Mouse (Mus musculus) midbrain, embryonic 15.5 days (tissue): ENCODE results near the gene Fbxw11. TPM values are rescaled to one million over a fixed set of nuclear protein-coding genes. Genes with fewer than 3 reads are reported as not detected.
"Not testable (repeated sequence)": the region's sequence is repeated elsewhere in the genome, so short reads cannot be mapped to it uniquely, and the experiment has no call there.

Experiments used
- ATAC-seq: fragments of 200-750 bp; cut with Nextera tagmentation; replicated peaks from 2 replicates; pipeline ENCODE4 v1.8.0; 2017; ENCODE audit warnings: moderate TSS enrichment
- H3K27ac ChIP-seq: fragments of 300-500 bp; sonication (generic); 2 replicates; pipeline ENCODE4 v1.5.1; 2015; ENCODE audit warnings: mild to moderate bottlenecking, inconsistent platforms
- H3K27me3 ChIP-seq: fragments of 300-500 bp; sonication (generic); replicated peaks from 2 replicates; pipeline ENCODE4 v1.6.1; 2015; ENCODE audit warnings: inconsistent platforms
- H3K36me3 ChIP-seq: fragments of 300-500 bp; sonication (generic); replicated peaks from 2 replicates; pipeline ENCODE4 v1.6.1; 2015; ENCODE audit warnings: inconsistent platforms
- H3K4me1 ChIP-seq: fragments of 300-500 bp; sonication (generic); 2 replicates; pipeline ENCODE4 v1.6.1; 2015; ENCODE audit warnings: inconsistent platforms
- H3K4me2 ChIP-seq: fragments of 300-500 bp; sonication (generic); 2 replicates; pipeline ENCODE4 v1.6.1; 2015; ENCODE audit warnings: inconsistent platforms, mild to moderate bottlenecking, moderate library complexity
- H3K4me3 ChIP-seq: fragments of 300-500 bp; sonication (generic); 2 replicates; pipeline ENCODE4 v1.5.1; 2015; ENCODE audit warnings: mild to moderate bottlenecking, inconsistent platforms
- H3K9ac ChIP-seq: fragments of 300-500 bp; sonication (generic); 2 replicates; pipeline ENCODE4 v1.6.1; 2015; ENCODE audit warnings: mild to moderate bottlenecking, inconsistent platforms
- H3K9me3 ChIP-seq: fragments of 300-500 bp; sonication (generic); 2 replicates; pipeline ENCODE4 v1.6.1; 2016; ENCODE audit warnings: inconsistent platforms
- WGBS: fragments of 180-500 bp; shearing (Covaris S2); methylation state at CpG from one replicate; pipeline ENCODE4 v1.1.7; 2015; ENCODE audit warnings: mixed read lengths; 5-methylcytosine and 5-hydroxymethylcytosine counted together
- polyA plus RNA-seq: library from polyadenylated mRNA; unstranded; fragments of >200 nt; fragmentation: Nextera tagmentation; extraction: Ambion mirVana; gene quantifications from 2 replicates; pipeline ENCODE4 v1.2.1, GENCODE M21; 2015

Fbxw11 gene
- polyA plus RNA-seq, 1 experiment from 2014 or later = 126 TPM

DNA sequence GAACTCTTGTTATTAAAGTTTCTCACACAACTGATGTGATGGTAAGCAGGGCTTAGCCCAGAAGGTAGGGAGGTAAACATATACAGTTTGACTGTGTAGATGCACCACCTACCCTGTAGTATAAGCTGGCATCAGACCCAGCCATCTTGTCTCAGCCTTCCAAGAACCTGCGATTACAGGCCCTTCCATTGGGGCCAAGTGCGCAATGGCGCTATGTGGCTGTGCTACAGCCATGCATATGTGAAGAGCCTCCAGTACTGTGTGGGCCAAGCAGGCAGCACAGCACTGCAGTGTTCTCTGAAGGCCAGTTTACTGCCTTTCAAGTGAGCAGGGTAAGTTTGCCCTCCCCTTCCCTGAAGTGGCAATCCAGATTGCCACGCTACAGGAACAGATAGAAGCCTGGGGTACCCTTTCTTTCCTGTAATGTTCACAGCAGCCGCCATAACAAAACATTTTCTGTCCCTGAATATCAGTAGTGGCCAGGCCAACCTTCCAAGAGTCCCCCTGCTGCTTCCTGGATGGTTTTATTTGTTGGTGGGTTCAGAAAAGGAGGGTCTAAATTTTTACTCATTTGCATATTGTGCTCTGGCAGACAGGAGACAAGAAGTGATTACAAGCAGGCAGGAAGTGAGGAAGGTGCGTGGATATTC lies 61.8 kb downstream of the Fbxw11 start:
- H3K27ac ChIP-seq = no peak overlapping the region
- H3K4me3 ChIP-seq = no peak overlapping the region
- 81% methylated on average over 6 of the region's 6 CpGs for WGBS
- peaks cover 17% of the 10 kb centered on the region; the same call in 1 of the 2 replicates for H3K4me1 ChIP-seq
- ATAC-seq = no peak
- no peaks in the 10 kb centered on the region for H3K36me3 ChIP-seq
- H3K9ac ChIP-seq = no peak overlapping the region
- no peaks in the 10 kb centered on the region for H3K27me3 ChIP-seq
- H3K4me2 ChIP-seq = no peak overlapping the region
- H3K9me3 ChIP-seq = no peaks in the 10 kb centered on the region

DNA sequence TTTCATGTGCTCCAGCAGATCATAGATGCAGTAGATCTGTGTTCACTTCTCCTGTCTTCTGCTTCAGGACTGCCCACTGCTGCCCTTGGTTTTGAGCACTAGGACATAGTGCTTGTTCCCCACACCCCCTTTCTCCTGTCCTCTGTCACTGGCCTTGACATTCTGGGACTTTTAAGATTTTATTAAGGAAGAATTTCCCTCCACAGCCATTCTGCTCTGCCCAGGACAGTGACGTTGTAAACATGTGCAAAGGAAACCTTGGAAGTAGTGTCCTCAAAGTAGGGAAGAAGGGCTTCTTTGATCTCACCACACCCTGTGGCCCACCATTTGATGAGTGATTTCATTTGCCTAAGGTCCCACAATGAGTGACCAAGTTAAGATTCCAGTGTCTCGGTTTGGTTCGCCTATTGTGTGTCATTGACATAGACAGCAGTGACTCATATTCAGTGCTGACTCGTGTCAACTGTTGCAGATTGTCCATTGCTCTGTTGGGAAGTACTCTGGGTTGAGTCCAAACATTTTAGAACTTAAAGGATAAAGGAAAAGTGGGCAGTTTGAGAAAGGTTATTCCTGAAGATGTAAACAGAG lies 64.0 kb downstream of the Fbxw11 start:
- Histone ChIP-seq H3K4me2 (no peak overlapping the region), H3K36me3 (no peaks in the 10 kb centered on the region), H3K27me3 (no peaks in the 10 kb centered on the region), H3K9me3 (no peaks in the 10 kb centered on the region), H3K4me1 (peaks cover 12% of the 10 kb centered on the region; the same call in 1 of the 2 replicates), H3K27ac (no peak overlapping the region), H3K4me3 (no peak overlapping the region), H3K9ac (no peak overlapping the region)
- 85% methylated on average over 4 of the region's 4 CpGs for whole genome bisulfite sequencing
- no peak for ATAC-seq

DNA sequence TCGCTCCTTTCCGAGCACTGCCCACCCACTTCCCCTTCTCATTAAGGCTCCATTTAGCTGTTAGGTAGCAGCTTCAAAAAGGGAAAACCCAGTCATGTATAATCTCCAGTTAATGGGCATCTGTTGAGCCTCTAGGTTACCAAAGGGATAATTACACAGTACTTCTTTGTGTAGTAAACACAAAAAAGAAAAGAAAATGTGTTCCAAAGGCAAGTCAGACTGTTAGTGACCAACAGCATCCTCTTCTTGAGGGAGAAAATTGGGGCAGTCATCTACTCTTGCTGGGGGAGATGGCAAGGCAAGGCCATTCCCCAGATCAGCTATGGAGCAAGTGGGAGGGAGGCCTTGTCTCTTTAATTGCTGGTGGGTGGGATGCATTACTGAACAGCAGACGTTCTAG lies 65.0 kb downstream of the Fbxw11 start:
- Histone ChIP-seq H3K36me3 (0 out of 2 replicates have a peak, but pooled peaks cover 2% of the 10 kb centered on the region), H3K9me3 (no peaks in the 10 kb centered on the region), H3K4me1 (peaks cover 12% of the 10 kb centered on the region; the same call in 1 of the 2 replicates), H3K27ac (no peak overlapping the region), H3K27me3 (no peaks in the 10 kb centered on the region), H3K9ac (no peak overlapping the region), H3K4me2 (no peak overlapping the region), H3K4me3 (no peak overlapping the region)
- 57% methylated on average over 3 of the region's 3 CpGs for WGBS
- no peak for ATAC-seq

DNA sequence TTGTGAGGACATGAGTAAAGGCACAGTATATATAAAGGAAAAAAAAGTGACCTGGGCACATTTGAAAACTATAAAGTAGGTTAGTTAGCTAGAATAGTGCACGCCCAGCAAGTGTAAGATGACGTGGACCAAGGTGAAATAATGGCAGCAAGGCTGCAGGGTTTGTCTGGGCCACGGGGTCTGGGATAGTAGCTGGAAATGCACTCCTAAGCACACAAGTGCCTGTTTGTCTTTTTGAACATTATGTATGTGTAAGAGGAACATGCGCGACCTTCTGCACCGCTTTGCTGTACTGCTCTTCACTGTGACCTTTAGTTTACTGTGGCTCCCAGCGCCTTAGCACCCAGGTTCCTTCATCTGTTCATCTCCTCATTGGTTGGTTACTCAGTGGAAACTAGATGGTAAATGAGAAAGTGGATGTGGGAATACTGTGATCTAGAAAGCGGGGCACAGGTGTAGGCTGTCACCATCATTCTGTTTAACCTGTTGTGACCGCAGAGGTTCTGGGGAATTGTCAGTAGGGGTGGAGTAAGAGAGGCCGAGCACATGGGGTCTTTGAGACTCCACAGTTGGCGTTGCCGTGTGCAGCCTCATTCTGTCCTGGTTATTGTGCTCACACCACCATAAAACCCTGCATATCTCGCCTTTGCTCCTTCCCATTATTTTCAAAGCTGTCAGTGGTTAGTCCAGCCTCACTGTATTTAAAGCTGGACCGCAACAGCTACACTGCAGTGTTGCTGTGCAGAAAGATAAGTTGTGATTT lies 66.4 kb downstream of the Fbxw11 start:
- ATAC-seq = no peak
- no peak overlapping the region for H3K27ac ChIP-seq
- WGBS = 77% methylated on average over 14 of the region's 14 CpGs

DNA sequence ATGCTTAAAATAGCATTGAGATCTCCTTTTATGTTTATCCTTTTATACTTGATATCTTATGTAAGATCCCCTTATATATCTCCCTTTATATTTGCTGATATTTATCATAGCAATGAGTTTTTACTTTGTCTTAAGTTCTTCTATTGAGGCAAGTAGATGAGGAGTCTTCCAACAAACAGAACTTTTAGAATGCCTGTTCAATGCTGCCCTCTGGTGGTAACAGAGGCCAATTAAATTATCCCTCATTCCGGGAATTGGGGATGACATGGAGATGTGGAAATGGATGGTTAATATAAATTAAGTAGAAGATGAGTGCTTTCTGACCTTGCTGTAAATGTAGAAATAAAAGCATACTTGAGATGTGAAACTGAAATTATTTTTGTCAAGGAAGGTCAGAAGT lies 67.0 kb downstream of the Fbxw11 start:
- WGBS = 22% methylated on average over 1 of the region's 1 CpGs
- no peak for ATAC-seq
- Histone ChIP-seq H3K27me3 (no peaks in the 10 kb centered on the region), H3K36me3 (0 out of 2 replicates have a peak, but pooled peaks cover 2% of the 10 kb centered on the region), H3K4me1 (peaks cover 4% of the 10 kb centered on the region; the same call in 1 of the 2 replicates), H3K27ac (no peak overlapping the region), H3K9ac (no peak overlapping the region), H3K9me3 (no peaks in the 10 kb centered on the region), H3K4me2 (no peak overlapping the region), H3K4me3 (no peak overlapping the region)

More for the DNA sequence above, 66.4 kb downstream of the Fbxw11 start:
- H3K9ac ChIP-seq = no peak overlapping the region
- H3K4me2 ChIP-seq = no peak overlapping the region
- H3K9me3 ChIP-seq = no peaks in the 10 kb centered on the region
- no peaks in the 10 kb centered on the region for H3K27me3 ChIP-seq
- H3K4me3 ChIP-seq = no peak overlapping the region
- H3K4me1 ChIP-seq = peaks cover 9% of the 10 kb centered on the region; the same call in 1 of the 2 replicates
- 0 out of 2 replicates have a peak, but pooled peaks cover 2% of the 10 kb centered on the region for H3K36me3 ChIP-seq

DNA sequence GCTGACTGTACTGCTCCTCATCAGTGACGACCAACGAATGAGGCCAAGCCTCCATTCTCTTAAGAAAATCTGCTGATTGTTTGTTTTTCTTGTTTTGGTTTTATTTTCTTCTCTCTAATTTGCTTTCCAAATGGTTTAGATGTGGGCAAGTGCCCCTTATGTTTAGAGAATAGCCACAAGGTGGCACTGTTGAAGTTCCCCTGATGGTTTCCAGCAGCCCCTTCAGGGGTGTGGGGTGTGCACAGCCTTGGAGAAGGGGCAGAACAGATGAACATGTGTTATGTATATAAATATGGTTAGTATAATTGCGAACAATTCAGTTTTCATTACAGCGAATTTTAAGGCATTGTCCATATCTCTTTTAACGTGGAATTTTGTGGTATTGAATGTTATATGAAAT lies 71.7 kb downstream of the Fbxw11 start:
- 0 out of 2 replicates have a peak, but pooled peaks cover 2% of the 10 kb centered on the region for H3K36me3 ChIP-seq

DNA sequence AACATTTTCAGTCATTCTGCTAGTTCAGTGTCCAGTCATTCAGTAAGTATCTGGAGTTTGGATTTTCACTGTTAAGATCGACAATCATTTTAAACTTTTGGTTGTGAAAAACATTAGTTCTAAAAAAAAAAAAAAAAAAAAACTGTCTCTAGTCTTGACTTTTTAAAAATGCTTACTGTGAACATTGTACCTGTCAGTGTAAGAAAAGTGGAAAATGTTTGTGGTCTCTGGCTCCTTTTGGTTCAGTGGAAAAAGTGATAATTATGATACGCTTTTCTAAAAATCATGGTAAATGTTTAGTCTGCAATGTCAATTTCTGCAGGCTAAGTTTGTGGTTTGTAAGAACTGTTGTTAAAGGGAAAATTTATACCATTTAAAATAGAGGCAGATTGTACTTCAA lies 72.4 kb downstream of the Fbxw11 start:
- no peak for ATAC-seq

More for the DNA sequence above, 71.7 kb downstream of the Fbxw11 start:
- Histone ChIP-seq H3K27me3 (no peaks in the 10 kb centered on the region), H3K9ac (no peak overlapping the region), H3K27ac (no peak overlapping the region), H3K4me3 (no peak overlapping the region), H3K4me1 (0 out of 2 replicates have a peak, but pooled peaks cover 3% of the 10 kb centered on the region), H3K9me3 (no peaks in the 10 kb centered on the region), H3K4me2 (no peak overlapping the region)
- WGBS = 67% methylated on average over 5 of the region's 5 CpGs
- no peak for ATAC-seq

DNA sequence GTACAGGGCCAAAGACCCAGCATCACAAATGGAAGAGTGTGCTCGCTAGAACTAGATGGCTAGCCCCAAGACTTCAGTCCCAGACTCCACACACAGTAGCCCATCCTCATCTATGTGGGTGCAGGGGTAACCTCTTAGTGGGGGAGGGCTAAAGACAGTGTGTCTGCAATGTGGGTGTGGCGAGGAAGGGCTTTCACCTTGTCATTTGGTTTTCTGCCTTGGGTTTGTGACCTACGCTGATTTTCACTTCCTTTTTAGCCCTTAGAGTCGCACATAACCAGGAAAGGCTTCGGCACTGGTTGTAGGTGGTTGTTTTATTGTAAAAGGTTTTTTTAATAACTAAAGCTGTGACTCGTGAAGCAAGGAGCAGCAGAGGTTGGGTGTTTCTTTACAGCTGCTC lies 73.0 kb downstream of the Fbxw11 start:
- Histone ChIP-seq H3K27me3 (no peaks in the 10 kb centered on the region), H3K4me3 (no peak overlapping the region), H3K4me1 (0 out of 2 replicates have a peak, but pooled peaks cover 3% of the 10 kb centered on the region), H3K9ac (no peak overlapping the region), H3K27ac (no peak overlapping the region), H3K9me3 (no peaks in the 10 kb centered on the region), H3K4me2 (no peak overlapping the region), H3K36me3 (0 out of 2 replicates have a peak, but pooled peaks cover 2% of the 10 kb centered on the region)
- no peak for ATAC-seq
- 85% methylated on average over 6 of the region's 6 CpGs for WGBS

More for the DNA sequence above, 72.4 kb downstream of the Fbxw11 start:
- H3K4me2 ChIP-seq = no peak overlapping the region
- 0 out of 2 replicates have a peak, but pooled peaks cover 2% of the 10 kb centered on the region for H3K36me3 ChIP-seq
- H3K9me3 ChIP-seq = no peaks in the 10 kb centered on the region
- no peak overlapping the region for H3K27ac ChIP-seq
- H3K9ac ChIP-seq = no peak overlapping the region
- no peaks in the 10 kb centered on the region for H3K27me3 ChIP-seq
- WGBS = 96% methylated on average over 2 of the region's 2 CpGs
- H3K4me3 ChIP-seq = no peak overlapping the region
- 0 out of 2 replicates have a peak, but pooled peaks cover 3% of the 10 kb centered on the region for H3K4me1 ChIP-seq

DNA sequence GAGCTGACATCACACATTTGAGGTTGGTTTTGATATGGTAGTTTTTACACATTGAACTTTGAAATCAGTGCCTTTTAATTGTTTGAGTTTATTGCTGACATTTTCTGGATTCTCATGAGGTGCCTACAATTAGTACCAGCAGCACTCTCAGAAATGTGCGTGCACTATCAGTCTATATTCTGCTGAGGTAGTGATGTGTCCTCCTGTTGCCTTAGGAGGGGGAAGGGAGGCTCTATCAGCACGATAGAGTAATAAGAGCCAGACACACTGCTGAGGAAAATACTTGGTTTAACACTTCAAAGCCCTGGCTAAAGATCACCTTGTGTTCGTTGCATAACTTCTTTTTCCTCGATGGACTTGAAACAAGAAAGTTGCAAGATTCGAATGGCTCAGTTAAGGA lies 73.4 kb downstream of the Fbxw11 start:
- ATAC-seq = no peak
- H3K4me3 ChIP-seq = no peak overlapping the region
- H3K36me3 ChIP-seq = 0 out of 2 replicates have a peak, but pooled peaks cover 2% of the 10 kb centered on the region
- 73% methylated on average over 5 of the region's 5 CpGs for WGBS
- no peaks in the 10 kb centered on the region for H3K9me3 ChIP-seq
- 0 out of 2 replicates have a peak, but pooled peaks cover 3% of the 10 kb centered on the region for H3K4me1 ChIP-seq
- H3K27ac ChIP-seq = no peak overlapping the region
- no peak overlapping the region for H3K9ac ChIP-seq
- no peak overlapping the region for H3K4me2 ChIP-seq
- H3K27me3 ChIP-seq = no peaks in the 10 kb centered on the region

DNA sequence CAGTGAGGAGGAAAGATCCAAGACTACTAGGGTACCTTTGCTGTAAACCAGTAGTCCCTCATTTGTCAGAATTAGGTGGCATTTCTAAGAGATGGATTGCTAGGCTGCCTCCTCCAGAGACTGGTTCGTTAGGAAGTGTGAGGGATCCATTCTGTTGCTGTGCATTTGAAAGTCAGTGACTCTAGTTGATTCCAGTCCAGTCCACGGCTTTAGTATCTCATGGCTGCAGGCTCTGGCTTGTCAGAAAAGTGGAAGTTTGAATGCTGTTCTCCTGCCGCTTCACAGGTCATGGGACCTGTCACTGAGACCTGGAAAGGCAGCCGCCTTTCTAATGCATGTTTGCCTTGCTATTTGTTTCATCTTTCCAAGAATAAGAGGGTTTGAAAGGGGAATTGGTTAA lies 74.4 kb downstream of the Fbxw11 start:
- Histone ChIP-seq H3K4me3 (no peak overlapping the region), H3K4me2 (no peak overlapping the region), H3K36me3 (0 out of 2 replicates have a peak, but pooled peaks cover under 1% of the 10 kb centered on the region), H3K9me3 (no peaks in the 10 kb centered on the region), H3K27ac (no peak overlapping the region), H3K4me1 (0 out of 2 replicates have a peak, but pooled peaks cover 3% of the 10 kb centered on the region), H3K27me3 (no peaks in the 10 kb centered on the region), H3K9ac (no peak overlapping the region)
- WGBS = 79% methylated on average over 4 of the region's 4 CpGs
- ATAC-seq = no peak

DNA sequence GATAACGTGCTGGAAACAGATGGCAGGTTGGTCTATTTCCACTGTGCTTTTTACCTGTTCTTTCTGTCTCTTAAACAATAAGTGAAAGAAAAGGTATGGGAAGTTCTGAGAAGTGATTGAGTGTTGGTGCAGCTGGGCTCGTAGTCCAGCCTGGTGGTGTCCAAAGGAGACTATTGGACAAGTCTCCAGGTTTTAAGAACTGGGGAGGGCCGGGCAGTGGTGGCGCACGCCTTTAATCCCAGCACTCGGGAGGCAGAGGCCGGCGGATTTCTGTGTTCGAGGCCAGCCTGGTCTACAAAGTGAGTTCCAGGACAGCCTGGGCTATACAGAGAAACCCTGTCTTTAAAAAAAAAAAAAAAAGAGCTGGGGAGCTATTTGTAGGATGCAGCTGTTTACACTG lies 75.2 kb downstream of the Fbxw11 start:
- H3K27me3 ChIP-seq, H3K4me1 ChIP-seq, H3K9ac ChIP-seq, H3K4me2 ChIP-seq, H3K9me3 ChIP-seq, ATAC-seq, H3K27ac ChIP-seq, H3K36me3 ChIP-seq, H3K4me3 ChIP-seq: not testable (repeated sequence)
- 91% methylated on average over 9 of the region's 9 CpGs for WGBS

DNA sequence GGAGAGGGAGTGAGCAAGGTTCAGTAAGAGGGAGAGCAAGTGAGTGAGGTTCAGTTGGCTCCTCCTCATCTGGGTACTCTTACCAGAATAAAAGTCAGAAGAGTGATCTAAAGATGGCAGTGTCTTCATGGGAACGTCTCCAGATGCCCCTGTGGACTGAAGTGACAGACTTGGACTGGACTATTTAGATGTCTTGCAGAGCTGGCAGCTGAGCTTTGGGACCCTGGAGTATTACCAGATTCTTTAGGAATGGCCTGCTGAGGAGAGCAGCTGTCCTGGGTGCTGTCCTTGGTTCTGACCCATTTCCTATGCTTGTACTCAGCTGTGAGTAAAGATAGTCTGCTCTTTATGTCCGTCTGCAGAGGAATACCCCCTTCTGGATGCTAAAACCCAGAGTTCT lies 75.8 kb downstream of the Fbxw11 start:
- whole genome bisulfite sequencing = 52% methylated on average over 2 of the region's 2 CpGs
- no peaks in the 10 kb centered on the region for H3K9me3 ChIP-seq
- no peaks in the 10 kb centered on the region for H3K27me3 ChIP-seq
- H3K36me3 ChIP-seq = no peaks in the 10 kb centered on the region
- no peak overlapping the region for H3K4me2 ChIP-seq
- no peak overlapping the region for H3K4me3 ChIP-seq
- no peak for ATAC-seq
- H3K27ac ChIP-seq = no peak overlapping the region
- 0 out of 2 replicates have a peak, but pooled peaks cover 3% of the 10 kb centered on the region for H3K4me1 ChIP-seq
- no peak overlapping the region for H3K9ac ChIP-seq
